32 mouse cellular contexts compared by ENCODE assay signal in the genomic region with DNA sequence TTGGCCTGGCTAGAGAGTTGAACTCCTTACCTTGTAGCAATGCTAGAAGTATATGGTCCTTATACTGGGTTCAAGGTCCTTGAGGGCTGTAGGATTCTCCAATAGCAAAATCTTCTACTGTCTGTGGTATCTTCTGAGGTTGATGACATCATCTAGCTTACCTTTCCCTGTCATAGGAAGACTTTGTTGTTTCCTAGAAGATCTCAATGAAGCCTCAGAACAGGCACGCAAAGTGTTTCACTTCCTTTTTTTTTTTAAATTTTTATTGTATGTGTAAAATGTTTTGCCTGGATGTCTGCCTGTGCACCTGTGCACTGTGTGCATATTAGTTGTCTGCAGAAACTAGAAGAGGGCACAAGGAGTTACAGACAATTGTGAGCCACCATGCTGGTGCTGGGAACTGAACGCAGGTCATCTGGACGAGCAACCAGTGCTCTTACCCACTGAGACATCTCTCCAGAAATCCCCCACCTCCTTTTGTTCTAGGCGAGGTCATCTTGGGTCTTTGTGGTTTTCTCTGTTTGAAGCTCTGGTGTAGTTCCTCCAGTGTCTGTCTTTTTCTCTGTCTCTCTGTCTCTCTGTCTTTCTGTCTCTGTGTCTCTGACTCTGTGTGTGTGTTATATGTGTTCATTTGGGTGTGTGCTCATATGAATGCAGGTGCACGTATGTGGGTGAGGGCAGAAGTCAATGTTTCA. TPM values are rescaled to one million over a fixed set of nuclear protein-coding genes. Genes with fewer than 3 reads are reported as not detected.
DNase-seq lines count a peak whose midpoint lies in the region; ATAC-seq and TF ChIP-seq lines count a peak whose summit lies in the region.
"Had no signal": no experiment of that assay in that cellular context is flagged by ENCODE, and none has a peak within 500 bp of the region (broad histone marks: within the 10 kb centered on the region; RNA-seq: fewer than 3 reads in every experiment).

No protein-coding gene starts in this region.

- WGBS in spleen, adult 2 months = 28% methylated on average over 5 of the region's 5 CpGs

- no peak overlapping the region for H3K4me3 ChIP-seq in spleen, adult 2 months (ENCODE audit: extremely low read depth, insufficient read depth, insufficient read length)
- H3K4me3 ChIP-seq in G1E (ENCODE audit: low read depth, low read length) = peak overlapping the region; percentile 30; the same call in 1 of the 2 replicates
- H3K4me3 ChIP-seq: forebrain, embryonic 10.5 days; gastrocnemius, adult 2 months; heart, embryonic 10.5 days; limb, embryonic 10.5 days; megakaryocyte, embryonic 14.5 days; midbrain, embryonic 13.5 days; neural tube, embryonic 13.5 days; stomach, embryonic 15.5 days had no signal

- H3K27me3 ChIP-seq in spleen, adult 2 months (ENCODE audit: control insufficient read depth, insufficient read depth, low read length) = no peaks in the 10 kb centered on the region
- H3K27me3 ChIP-seq in G1E (ENCODE audit: insufficient read depth, low read length) = no peaks in the 10 kb centered on the region
- H3K27me3 ChIP-seq: megakaryocyte, embryonic 14.5 days; midbrain, embryonic 13.5 days; neural tube, embryonic 13.5 days; stomach, embryonic 15.5 days had no signal

- H3K4me1 ChIP-seq in spleen, adult 2 months (ENCODE audit: control insufficient read depth, insufficient read depth, insufficient read length) = peaks cover 18% of the 10 kb centered on the region; the same call in 1 of the 2 replicates
- H3K4me1 ChIP-seq in G1E (ENCODE audit: insufficient read depth, low read depth, low read length) = peaks cover 58% of the 10 kb centered on the region
- H3K4me1 ChIP-seq: heart, embryonic 10.5 days; limb, embryonic 10.5 days; midbrain, embryonic 13.5 days; neural tube, embryonic 13.5 days; stomach, embryonic 15.5 days had no signal

- H3K27ac ChIP-seq in spleen, adult 2 months (ENCODE audit: insufficient read depth, low read length) = peak overlapping the region; percentile 61; the same call in 1 of the 2 replicates
- H3K27ac ChIP-seq: forebrain, embryonic 10.5 days; gastrocnemius, adult 2 months; heart, embryonic 10.5 days; hindbrain, postnatal 0 days; limb, embryonic 10.5 days; midbrain, embryonic 13.5 days; neural tube, embryonic 13.5 days; stomach, embryonic 15.5 days had no signal

- TF ChIP-seq POLR2A in spleen, adult 2 months (IDR thresholded peaks at IDR 0.05; ENCODE audit: low read depth, low read length) = no peak

- peak; percentile 46; the same call in 1 of the 2 replicates for ATAC-seq in G1E (ENCODE audit: extremely low read depth, insufficient number of reproducible peaks, low FRiP score, poor library complexity, severe bottlenecking)
- ATAC-seq in neutrophil, adult 5-6 weeks (ENCODE audit: extremely low read depth, insufficient number of reproducible peaks, low FRiP score, poor library complexity, severe bottlenecking) = peak; percentile 90
- ATAC-seq: hindbrain, postnatal 0 days; lung, postnatal 0 days; midbrain, embryonic 13.5 days; Patski had no signal

- no peak for TF ChIP-seq CTCF in spleen, adult 2 months (IDR thresholded peaks at IDR 0.05; ENCODE audit: extremely low read depth, insufficient read depth, insufficient read length, insufficient replicate concordance)
- no peak for TF ChIP-seq CTCF in G1E (IDR thresholded peaks at IDR 0.05; ENCODE audit: low read depth, low read length)

- 0 out of 2 replicates have a peak, but pooled peaks cover 2% of the 10 kb centered on the region for H3K9me3 ChIP-seq in G1E (replicated peaks)
- H3K9me3 ChIP-seq: forebrain, embryonic 10.5 days; heart, embryonic 10.5 days; limb, embryonic 10.5 days; stomach, embryonic 15.5 days had no signal

- H3K36me3 ChIP-seq in spleen, adult 2 months (ENCODE audit: control insufficient read depth, insufficient read depth, low read length) = no peaks in the 10 kb centered on the region
- H3K36me3 ChIP-seq in G1E (replicated peaks) = no peaks in the 10 kb centered on the region
- H3K36me3 ChIP-seq: forebrain, embryonic 10.5 days; heart, embryonic 10.5 days; limb, embryonic 10.5 days; midbrain, embryonic 13.5 days; neural tube, embryonic 13.5 days; stomach, embryonic 15.5 days had no signal

- peak in 1 of 2 experiments; percentile 72 for DNase-seq in spleen, adult 2 months (ENCODE audit: low read depth in 1 of 2, low spot score in 2 of 2)
- DNase-seq in spleen, postnatal 4 days (ENCODE audit: low spot score in 2 of 2) = no peak
- no peak for DNase-seq in G1E (ENCODE audit: low spot score)
- DNase-seq in induced T-regulatory cell, adult 2 months (ENCODE audit: low read depth) = peak; percentile 38
- no peak for DNase-seq in kidney, adult 9 months
- DNase-seq in kidney, postnatal 10 days = no peak
- DNase-seq in left cerebral cortex, adult 8-10 months (ENCODE audit: low spot score in 2 of 2) = no peak
- DNase-seq: adrenal gland, adult 8-10 months; cerebellum, adult 11-12 months; cerebellum, postnatal 10 days; gastrocnemius, adult 2 months; kidney, adult 11 months; layer of hippocampus, adult 9-11 months; right cerebral cortex, adult 18-20 months; thymus, adult 18-20 months; thymus, postnatal 36 days had no signal

RNA-seq across cellular contexts. Expression of a gene that starts 5.7 kb away (rescaled TPM):
- polyA plus RNA-seq in spleen, adult 2 months (2012; rRNA removed) = 56.4 and 66.7 TPM in 2 replicates
- total RNA-seq in G1E (2014; fragmentation: Nextera tagmentation) (84.3 and 99.8 TPM in 2 replicates), G1E (2017) (63.4 and 71.0 TPM in 2 replicates)
- 14.3 and 15.6 TPM in 2 replicates for polyA plus RNA-seq in G1E (2012)
- total RNA-seq in neutrophil, adult 5-6 weeks (2017) = 145 and 151 TPM in 2 replicates
- total RNA-seq in left cerebral cortex, adult 8-10 months (2022) = 1 to 10 TPM in 2 of 4 experiments, under 1 TPM in 2; 0.28 to 1.9 (median 0.87) TPM
- total RNA-seq: gastrocnemius, adult 2 months had no signal
- polyA plus RNA-seq: neural tube, embryonic 13.5 days; Patski had no signal

RNA-seq across cellular contexts. Expression of a gene that starts 22.3 kb away (rescaled TPM):
- polyA plus RNA-seq in spleen, adult 2 months (2012; rRNA removed) = 9.1 and 11.5 TPM in 2 replicates
- total RNA-seq in G1E (2014; fragmentation: Nextera tagmentation) = 1.0 and 1.7 TPM in 2 replicates
- total RNA-seq in G1E (2017) = 0.87 and 0.93 TPM in 2 replicates
- polyA plus RNA-seq in G1E (2012) = 0.20 and 0.21 TPM in 2 replicates
- 99.2 and 102 TPM in 2 replicates for total RNA-seq in neutrophil, adult 5-6 weeks (2017)
- total RNA-seq in left cerebral cortex, adult 8-10 months (2022) = under 1 TPM in 3 of 4 experiments, not detected in 1; 0.15 to 1.00 (median 0.16) TPM
- total RNA-seq: gastrocnemius, adult 2 months had no signal
- polyA plus RNA-seq: embryonic facial prominence, embryonic 11.5 days; hindbrain, postnatal 0 days; limb, embryonic 10.5 days; midbrain, embryonic 13.5 days had no signal

RNA-seq across cellular contexts. Expression of a gene that starts 29.6 kb away (rescaled TPM):
- 50.3 and 50.6 TPM in 2 replicates for polyA plus RNA-seq in spleen, adult 2 months (2012; rRNA removed)
- total RNA-seq in G1E (2014; fragmentation: Nextera tagmentation) = 2.3 TPM in 1 of 2 replicates, not detected in the other
- total RNA-seq in G1E (2017) = 1.4 and 2.2 TPM in 2 replicates
- 0.22 and 0.33 TPM in 2 replicates for polyA plus RNA-seq in G1E (2012)
- total RNA-seq in neutrophil, adult 5-6 weeks (2017) = 47.1 and 49.0 TPM in 2 replicates
- not detected for total RNA-seq in left cerebral cortex, adult 8-10 months (2022)
- total RNA-seq: gastrocnemius, adult 2 months; hematopoietic stem cell, adult 5-6 weeks; hindbrain, postnatal 0 days had no signal
- polyA plus RNA-seq: embryonic facial prominence, embryonic 11.5 days; forebrain, embryonic 10.5 days; limb, embryonic 10.5 days; Patski had no signal

RNA-seq across cellular contexts. Expression of a gene that starts 46.1 kb away (rescaled TPM):
- polyA plus RNA-seq in spleen, adult 2 months (2012; rRNA removed) = 1.8 and 2.2 TPM in 2 replicates
- total RNA-seq in G1E (2014; fragmentation: Nextera tagmentation) (not detected in 2 replicates), G1E (2017) (not detected in 2 replicates)
- not detected in 2 replicates for polyA plus RNA-seq in G1E (2012)
- 140 and 149 TPM in 2 replicates for total RNA-seq in neutrophil, adult 5-6 weeks (2017)
- total RNA-seq in left cerebral cortex, adult 8-10 months (2022) = under 1 TPM in 2 of 4 experiments, not detected in 2; 0.51 to 0.57 TPM
- total RNA-seq: gastrocnemius, adult 2 months; hindbrain, postnatal 0 days; liver, adult 2 months had no signal
- polyA plus RNA-seq: forebrain, embryonic 10.5 days; heart, embryonic 10.5 days; heart, embryonic 16.5 days; hindbrain, postnatal 0 days; midbrain, embryonic 13.5 days had no signal

RNA-seq across cellular contexts. Expression of a gene that starts 52.6 kb away (rescaled TPM):
- polyA plus RNA-seq in spleen, adult 2 months (2012; rRNA removed) = 1.0 and 2.5 TPM in 2 replicates
- 0.44 and 2.3 TPM in 2 replicates for total RNA-seq in G1E (2014; fragmentation: Nextera tagmentation)
- 0.60 and 0.87 TPM in 2 replicates for total RNA-seq in G1E (2017)
- 1.0 and 1.3 TPM in 2 replicates for polyA plus RNA-seq in G1E (2012)
- total RNA-seq in neutrophil, adult 5-6 weeks (2017) = 2.6 and 3.7 TPM in 2 replicates
- total RNA-seq in left cerebral cortex, adult 8-10 months (2022) = 100 to 1,000 TPM in 1 of 4 experiments, 10 to 100 TPM in 3; 12.6 to 115 (median 56.3) TPM
- total RNA-seq: hematopoietic stem cell, adult 5-6 weeks had no signal
- polyA plus RNA-seq: small intestine, adult 2 months had no signal

Comparison
In these comparisons a context has a peak if more than half of its experiments do, and no peak if none do; other contexts are left out.
1. RNA of a gene that starts 5.7 kb away (total RNA-seq): 145 to 151 TPM in neutrophil, adult 5-6 weeks and 63.4 to 99.8 TPM in G1E; 0.28 to 1.9 TPM in left cerebral cortex, adult 8-10 months; every median in the first group is over 10 times any median in the second.
2. RNA of a gene that starts 22.3 kb away (total RNA-seq): 99.2 to 102 TPM in neutrophil, adult 5-6 weeks; 0.87 to 1.7 TPM in G1E and 0.15 to 1.00 TPM in left cerebral cortex, adult 8-10 months; every median in the first group is over 10 times any median in the second.
3. RNA of a gene that starts 29.6 kb away (total RNA-seq): 47.1 to 49.0 TPM in neutrophil, adult 5-6 weeks; 1.4 to 2.3 TPM in G1E and not detected in left cerebral cortex, adult 8-10 months; every median in the first group is over 10 times any median in the second.